Mouse (Mus musculus): ENCODE data around the gene Mtch1.

Mtch1 gene

GRCm38 (mm10) chr17:29305871-29306270, 41.9 kb downstream of the Mtch1 start:
- no peak for DNase-seq (ENCODE audit: low read depth, low spot score)

GRCm38 (mm10) chr17:29305058-29305806, 42.5 kb downstream of the Mtch1 start:
- no peak for DNase-seq (ENCODE audit: low read depth, low spot score)

- no peak for DNase-seq (ENCODE audit: low read depth, low spot score)
Observed at GRCm38 (mm10) chr17:29304376-29305057, 43.2 kb downstream of the Mtch1 start.

GRCm38 (mm10) chr17:29303856-29304255, 43.9 kb downstream of the Mtch1 start:
- DNase-seq (ENCODE audit: low read depth, low spot score): no peak

- no peak for DNase-seq (ENCODE audit: low read depth, low spot score)
Observed at GRCm38 (mm10) chr17:29303087-29303486, 44.6 kb downstream of the Mtch1 start.

GRCm38 (mm10) chr17:29302149-29302548, 45.6 kb downstream of the Mtch1 start:
- no peak for DNase-seq (ENCODE audit: low read depth, low spot score)

GRCm38 (mm10) chr17:29301421-29301820, 46.3 kb downstream of the Mtch1 start:
- DNase-seq (ENCODE audit: low read depth, low spot score): no peak

- no peak for DNase-seq (ENCODE audit: low read depth, low spot score)
Observed at GRCm38 (mm10) chr17:29300926-29301325, 46.8 kb downstream of the Mtch1 start.

GRCm38 (mm10) chr17:29299282-29299681, 48.5 kb downstream of the Mtch1 start:
- DNase-seq (ENCODE audit: low read depth, low spot score): no peak

GRCm38 (mm10) chr17:29297813-29298212, 49.9 kb downstream of the Mtch1 start:
- no peak for DNase-seq (ENCODE audit: low read depth, low spot score)

- DNase-seq (ENCODE audit: low read depth, low spot score): no peak
Observed at GRCm38 (mm10) chr17:29297321-29297720, 50.4 kb downstream of the Mtch1 start.

- DNase-seq (ENCODE audit: low read depth, low spot score): no peak
Observed at GRCm38 (mm10) chr17:29295835-29296234, 51.9 kb downstream of the Mtch1 start.

- no peak for DNase-seq (ENCODE audit: low read depth, low spot score)
Observed at GRCm38 (mm10) chr17:29293807-29294605, 53.7 kb downstream of the Mtch1 start.

GRCm38 (mm10) chr17:29292996-29293395, 54.7 kb downstream of the Mtch1 start:
- DNase-seq (ENCODE audit: low read depth, low spot score): no peak

GRCm38 (mm10) chr17:29291793-29292192, 55.9 kb downstream of the Mtch1 start:
- no peak for DNase-seq (ENCODE audit: low read depth, low spot score)

- DNase-seq (ENCODE audit: low read depth, low spot score): no peak
Observed at GRCm38 (mm10) chr17:29282216-29282952, 65.3 kb downstream of the Mtch1 start.
